Mouse (Mus musculus): ENCODE measurements around the gene Slc13a1. TPM values are rescaled to one million over a fixed set of nuclear protein-coding genes. Genes with fewer than 3 reads are reported as not detected.

Gene Slc13a1
- polyA plus RNA-seq, 1 experiment from 2014 or later = 0.07 TPM

DNA sequence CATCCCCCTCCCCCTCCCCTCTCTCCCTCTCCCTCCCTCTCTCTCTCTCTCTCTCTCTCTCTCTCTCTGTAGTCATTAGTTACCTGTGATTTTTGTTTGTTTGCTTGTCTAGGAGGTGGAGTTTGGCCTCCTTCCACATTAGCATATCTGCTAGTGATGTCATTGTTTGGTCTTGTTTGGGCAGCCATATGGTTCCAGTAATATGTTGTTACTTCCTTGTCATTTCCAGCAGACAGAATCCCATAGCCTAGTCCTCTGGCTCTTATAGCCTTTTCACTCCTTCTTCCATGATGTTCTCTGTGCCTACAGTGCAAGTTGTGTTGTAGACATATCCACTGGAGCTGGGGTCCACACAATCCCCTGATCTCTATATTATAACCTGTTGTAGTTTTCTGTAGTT, 6.1 kb upstream of the Slc13a1 start:
- no peaks in the 10 kb centered on the region for H3K27me3 ChIP-seq (ENCODE audit: control insufficient read depth, insufficient read depth, low read length)
- H3K4me1 ChIP-seq (replicated peaks; ENCODE audit: control insufficient read depth, insufficient read depth, low read length) = no peaks in the 10 kb centered on the region
- DNase-seq (ENCODE audit: low spot score) (no peak), ATAC-seq (replicated peaks; ENCODE audit: low FRiP score) (no peak)
- no peaks in the 10 kb centered on the region for H3K9me3 ChIP-seq (ENCODE audit: control insufficient read depth, low read length)
- H3K27ac ChIP-seq (ENCODE audit: low read depth, low read length) = no peak overlapping the region
- H3K36me3 ChIP-seq (ENCODE audit: control insufficient read depth, insufficient read depth, low read length) = no peaks in the 10 kb centered on the region
- no peak overlapping the region for H3K4me3 ChIP-seq (ENCODE audit: low read depth, low read length)
- no peak overlapping the region for H3K4me2 ChIP-seq (ENCODE audit: low read depth, low read length, severe bottlenecking)
- H3K9ac ChIP-seq (ENCODE audit: low read length) = no peak overlapping the region

DNA sequence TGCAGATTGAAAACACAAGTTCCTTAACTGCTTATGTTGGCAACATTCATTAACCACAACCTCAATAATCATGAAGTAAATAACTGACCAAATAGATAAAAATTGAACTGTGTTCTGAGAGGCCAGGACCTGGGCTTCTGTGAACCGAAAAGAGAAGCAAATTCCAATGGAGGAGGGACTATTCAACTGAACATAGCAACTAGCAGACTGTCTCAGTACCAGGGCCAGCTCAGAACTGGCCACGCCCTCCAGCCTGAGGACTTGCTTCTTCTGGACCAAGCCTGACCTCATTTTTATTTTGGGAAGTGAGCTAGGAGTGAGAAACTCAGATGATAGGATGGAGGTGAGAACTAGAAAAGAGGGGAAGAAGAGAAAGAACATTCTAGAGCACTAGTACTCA, 4.8 kb upstream of the Slc13a1 start:
- H3K4me3 ChIP-seq (ENCODE audit: low read depth, low read length) = no peak overlapping the region
- H3K4me2 ChIP-seq (ENCODE audit: low read depth, low read length, severe bottlenecking) = no peak overlapping the region
- no peaks in the 10 kb centered on the region for H3K9me3 ChIP-seq (ENCODE audit: control insufficient read depth, low read length)
- no peaks in the 10 kb centered on the region for H3K27me3 ChIP-seq (ENCODE audit: control insufficient read depth, insufficient read depth, low read length)
- ATAC-seq (replicated peaks; ENCODE audit: low FRiP score) (no peak), DNase-seq (ENCODE audit: low spot score) (no peak)
- no peaks in the 10 kb centered on the region for H3K4me1 ChIP-seq (replicated peaks; ENCODE audit: control insufficient read depth, insufficient read depth, low read length)
- H3K27ac ChIP-seq (ENCODE audit: low read depth, low read length) = no peak overlapping the region
- 60% methylated on average over 2 of the region's 2 CpGs for whole genome bisulfite sequencing
- no peaks in the 10 kb centered on the region for H3K36me3 ChIP-seq (ENCODE audit: control insufficient read depth, insufficient read depth, low read length)
- no peak overlapping the region for H3K9ac ChIP-seq (ENCODE audit: low read length)

GRCm38 (mm10) chr6:24166772-24167171, 1.1 kb downstream of the Slc13a1 start:
- Histone ChIP-seq H3K27me3 (ENCODE audit: control insufficient read depth, insufficient read depth, low read length) (no peaks in the 10 kb centered on the region), H3K4me1 (replicated peaks; ENCODE audit: control insufficient read depth, insufficient read depth, low read length) (no peaks in the 10 kb centered on the region), H3K36me3 (ENCODE audit: control insufficient read depth, insufficient read depth, low read length) (no peaks in the 10 kb centered on the region), H3K4me3 (ENCODE audit: low read depth, low read length) (no peak overlapping the region), H3K9ac (ENCODE audit: low read length) (no peak overlapping the region), H3K9me3 (ENCODE audit: control insufficient read depth, low read length) (no peaks in the 10 kb centered on the region), H3K4me2 (ENCODE audit: low read depth, low read length, severe bottlenecking) (no peak overlapping the region), H3K27ac (ENCODE audit: low read depth, low read length) (no peak overlapping the region)
- no peak for DNase-seq (ENCODE audit: low spot score)
- 92% methylated on average over 6 of the region's 6 CpGs for WGBS
- ATAC-seq (replicated peaks; ENCODE audit: low FRiP score) = no peak

GRCm38 (mm10) chr6:24165249-24165648, 2.6 kb downstream of the Slc13a1 start:
- ATAC-seq (replicated peaks; ENCODE audit: low FRiP score) (no peak), DNase-seq (ENCODE audit: low spot score) (no peak)
- no peak overlapping the region for H3K4me3 ChIP-seq (ENCODE audit: low read depth, low read length)
- no peak overlapping the region for H3K27ac ChIP-seq (ENCODE audit: low read depth, low read length)
- no peaks in the 10 kb centered on the region for H3K4me1 ChIP-seq (replicated peaks; ENCODE audit: control insufficient read depth, insufficient read depth, low read length)
- no peak overlapping the region for H3K4me2 ChIP-seq (ENCODE audit: low read depth, low read length, severe bottlenecking)
- H3K36me3 ChIP-seq (ENCODE audit: control insufficient read depth, insufficient read depth, low read length) = no peaks in the 10 kb centered on the region
- H3K27me3 ChIP-seq (ENCODE audit: control insufficient read depth, insufficient read depth, low read length) = no peaks in the 10 kb centered on the region
- WGBS = 89% methylated on average over 3 of the region's 3 CpGs
- no peaks in the 10 kb centered on the region for H3K9me3 ChIP-seq (ENCODE audit: control insufficient read depth, low read length)
- H3K9ac ChIP-seq (ENCODE audit: low read length) = no peak overlapping the region

DNA sequence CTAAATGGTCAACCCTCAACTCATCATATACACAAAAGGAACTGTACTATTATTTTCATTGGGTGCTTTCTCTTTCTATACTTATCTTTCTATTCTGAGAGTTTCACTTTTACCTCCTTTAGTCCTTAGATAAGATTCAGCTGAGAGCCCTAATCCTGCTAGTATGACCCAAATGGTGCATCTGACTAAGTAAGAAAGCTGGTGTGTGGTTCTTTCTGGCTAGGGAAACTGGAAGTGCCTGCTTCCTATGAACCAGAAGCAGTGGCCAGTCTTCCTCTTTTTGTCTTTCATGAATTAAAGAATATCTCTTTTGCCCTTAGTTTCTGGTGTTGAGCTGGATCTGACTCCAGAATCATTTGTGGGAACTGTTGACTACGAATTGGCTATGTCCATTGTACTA, 8.1 kb downstream of the Slc13a1 start:
- Histone ChIP-seq H3K9ac (ENCODE audit: low read length) (no peak overlapping the region), H3K4me1 (replicated peaks; ENCODE audit: control insufficient read depth, insufficient read depth, low read length) (no peaks in the 10 kb centered on the region), H3K4me2 (ENCODE audit: low read depth, low read length, severe bottlenecking) (no peak overlapping the region), H3K9me3 (ENCODE audit: control insufficient read depth, low read length) (no peaks in the 10 kb centered on the region), H3K36me3 (ENCODE audit: control insufficient read depth, insufficient read depth, low read length) (no peaks in the 10 kb centered on the region), H3K27me3 (ENCODE audit: control insufficient read depth, insufficient read depth, low read length) (no peaks in the 10 kb centered on the region), H3K27ac (ENCODE audit: low read depth, low read length) (no peak overlapping the region), H3K4me3 (ENCODE audit: low read depth, low read length) (no peak overlapping the region)
- 79% methylated on average over 1 of the region's 1 CpGs for WGBS
- no peak for ATAC-seq (replicated peaks; ENCODE audit: low FRiP score)
- DNase-seq (ENCODE audit: low spot score) = no peak

GRCm38 (mm10) chr6:24154901-24155300, 13.0 kb downstream of the Slc13a1 start:
- 79% methylated on average over 4 of the region's 4 CpGs for WGBS

GRCm38 (mm10) chr6:24132951-24133350, 34.9 kb downstream of the Slc13a1 start:
- ATAC-seq (replicated peaks; ENCODE audit: low FRiP score) (no peak), DNase-seq (ENCODE audit: low spot score) (no peak)
- H3K4me1 ChIP-seq (replicated peaks; ENCODE audit: control insufficient read depth, insufficient read depth, low read length) = no peaks in the 10 kb centered on the region
- H3K27ac ChIP-seq (ENCODE audit: low read depth, low read length) = no peak overlapping the region
- no peak overlapping the region for H3K9ac ChIP-seq (ENCODE audit: low read length)
- no peak overlapping the region for H3K4me2 ChIP-seq (ENCODE audit: low read depth, low read length, severe bottlenecking)
- no peaks in the 10 kb centered on the region for H3K27me3 ChIP-seq (ENCODE audit: control insufficient read depth, insufficient read depth, low read length)
- 90% methylated on average over 4 of the region's 4 CpGs for WGBS
- no peak overlapping the region for H3K4me3 ChIP-seq (ENCODE audit: low read depth, low read length)
- H3K36me3 ChIP-seq (ENCODE audit: control insufficient read depth, insufficient read depth, low read length) = no peaks in the 10 kb centered on the region
- H3K9me3 ChIP-seq (ENCODE audit: control insufficient read depth, low read length) = no peaks in the 10 kb centered on the region

More at GRCm38 (mm10) chr6:24154901-24155300, 13.0 kb downstream of the Slc13a1 start:
- no peak overlapping the region for H3K4me3 ChIP-seq (ENCODE audit: low read depth, low read length)
- H3K27me3 ChIP-seq (ENCODE audit: control insufficient read depth, insufficient read depth, low read length) = no peaks in the 10 kb centered on the region
- ATAC-seq (replicated peaks; ENCODE audit: low FRiP score) (no peak), DNase-seq (ENCODE audit: low spot score) (no peak)
- H3K4me2 ChIP-seq (ENCODE audit: low read depth, low read length, severe bottlenecking) = no peak overlapping the region
- no peaks in the 10 kb centered on the region for H3K4me1 ChIP-seq (replicated peaks; ENCODE audit: control insufficient read depth, insufficient read depth, low read length)
- no peak overlapping the region for H3K27ac ChIP-seq (ENCODE audit: low read depth, low read length)
- H3K9ac ChIP-seq (ENCODE audit: low read length) = no peak overlapping the region
- no peaks in the 10 kb centered on the region for H3K36me3 ChIP-seq (ENCODE audit: control insufficient read depth, insufficient read depth, low read length)
- H3K9me3 ChIP-seq (ENCODE audit: control insufficient read depth, low read length) = no peaks in the 10 kb centered on the region

DNA sequence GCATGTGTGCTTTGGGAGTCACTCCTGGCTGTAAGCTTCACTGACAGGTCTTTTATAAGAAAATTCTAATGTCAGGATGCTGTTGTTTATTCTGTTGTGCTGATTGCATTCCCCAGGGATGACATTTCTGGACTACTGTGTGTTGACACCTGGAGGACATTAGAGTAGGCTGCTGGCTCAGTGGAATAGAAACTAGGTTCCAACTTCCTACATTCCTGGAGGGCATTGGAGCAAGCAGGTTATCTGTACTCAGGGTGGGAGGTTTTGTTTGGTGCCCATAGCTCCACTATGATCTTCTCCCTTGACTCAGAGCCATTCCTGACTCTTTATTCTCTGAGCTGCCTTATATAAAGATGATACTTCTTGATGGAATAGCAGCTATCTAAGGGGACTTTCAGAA, 45.3 kb downstream of the Slc13a1 start:
- no peak overlapping the region for H3K4me2 ChIP-seq (ENCODE audit: low read depth, low read length, severe bottlenecking)
- no peak for DNase-seq (ENCODE audit: low spot score)
- no peaks in the 10 kb centered on the region for H3K36me3 ChIP-seq (ENCODE audit: control insufficient read depth, insufficient read depth, low read length)
- no peaks in the 10 kb centered on the region for H3K27me3 ChIP-seq (ENCODE audit: control insufficient read depth, insufficient read depth, low read length)
- no peak overlapping the region for H3K4me3 ChIP-seq (ENCODE audit: low read depth, low read length)
- H3K9me3 ChIP-seq (ENCODE audit: control insufficient read depth, low read length) = no peaks in the 10 kb centered on the region
- H3K9ac ChIP-seq (ENCODE audit: low read length) = no peak overlapping the region
- no peaks in the 10 kb centered on the region for H3K4me1 ChIP-seq (replicated peaks; ENCODE audit: control insufficient read depth, insufficient read depth, low read length)
- no peak overlapping the region for H3K27ac ChIP-seq (ENCODE audit: low read depth, low read length)
- no peak for ATAC-seq (replicated peaks; ENCODE audit: low FRiP score)

DNA sequence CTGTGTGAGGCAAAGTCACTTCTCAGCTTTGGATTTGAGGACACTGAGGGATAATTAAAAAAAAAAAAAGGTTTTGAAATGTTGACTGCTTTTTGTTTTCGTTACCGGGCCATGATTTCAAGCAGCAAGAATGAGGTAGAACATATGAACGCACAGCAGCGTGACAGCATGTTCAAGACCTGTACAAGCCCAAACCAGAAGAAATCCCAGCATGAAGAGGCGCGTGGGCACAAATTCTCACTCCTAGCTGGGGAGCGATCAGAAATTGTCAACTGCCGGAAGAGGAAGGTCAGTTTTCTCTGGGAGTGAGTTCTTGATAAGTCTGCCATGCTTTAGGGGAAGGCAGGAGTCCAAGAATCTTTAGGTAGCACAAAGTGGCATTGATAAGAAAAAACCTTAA, 56.3 kb downstream of the Slc13a1 start:
- Histone ChIP-seq H3K4me2 (ENCODE audit: low read depth, low read length, severe bottlenecking) (no peak overlapping the region), H3K9ac (ENCODE audit: low read length) (no peak overlapping the region), H3K27ac (ENCODE audit: low read depth, low read length) (no peak overlapping the region), H3K36me3 (ENCODE audit: control insufficient read depth, insufficient read depth, low read length) (no peaks in the 10 kb centered on the region), H3K4me3 (ENCODE audit: low read depth, low read length) (no peak overlapping the region), H3K27me3 (ENCODE audit: control insufficient read depth, insufficient read depth, low read length) (no peaks in the 10 kb centered on the region), H3K9me3 (ENCODE audit: control insufficient read depth, low read length) (no peaks in the 10 kb centered on the region), H3K4me1 (replicated peaks; ENCODE audit: control insufficient read depth, insufficient read depth, low read length) (no peaks in the 10 kb centered on the region)
- ATAC-seq (replicated peaks; ENCODE audit: low FRiP score) (no peak), DNase-seq (ENCODE audit: low spot score) (no peak)
- WGBS = 89% methylated on average over 8 of the region's 8 CpGs

Data from forebrain, embryonic 11.5 days (tissue).